Mouse (Mus musculus): Measurements from ENCODE around the gene Tmed10. TPM values are rescaled to one million over a fixed set of nuclear protein-coding genes. Genes with fewer than 3 reads are reported as not detected.

Gene Tmed10
- polyA plus RNA-seq, 1 experiment from 2014 or later, result 320 TPM

DNA sequence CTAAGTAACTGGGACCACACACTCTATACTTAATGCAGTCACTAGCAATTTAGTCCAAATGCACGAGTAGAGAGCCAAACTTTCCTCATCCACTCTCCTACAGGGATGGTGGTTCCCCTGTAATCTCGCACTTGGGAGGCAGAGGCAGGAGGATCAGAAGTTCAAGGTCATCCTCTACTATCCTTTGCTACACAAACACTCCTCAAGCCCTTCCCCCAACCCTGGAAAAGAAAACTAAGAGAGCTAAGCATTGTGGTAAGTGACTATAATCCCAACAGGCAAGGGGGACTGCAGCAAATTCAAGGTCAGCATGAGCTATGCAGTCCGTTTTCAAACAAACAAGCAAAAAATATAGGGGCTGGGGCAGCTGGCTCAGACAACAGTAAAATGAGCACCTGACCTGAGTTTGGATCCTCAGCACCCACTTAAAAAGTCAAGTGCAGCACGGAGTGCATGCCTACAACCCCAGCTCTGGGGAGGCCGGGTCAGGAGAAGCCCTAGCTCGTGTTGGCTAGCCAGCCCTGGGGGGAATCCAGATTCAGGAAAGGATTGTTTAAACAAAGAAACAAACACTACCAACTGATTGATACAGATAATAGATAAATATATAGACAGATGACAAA, 6.1 kb downstream of the Tmed10 start:
- no peak overlapping the region for H3K9ac ChIP-seq
- H3K4me1 ChIP-seq, result peaks cover 38% of the 10 kb centered on the region
- no peak for ATAC-seq (ENCODE audit: low FRiP score, low read depth)
- no peaks in the 10 kb centered on the region for H3K9me3 ChIP-seq
- no peak overlapping the region for H3K27ac ChIP-seq
- 86% methylated on average over 6 of the region's 6 CpGs for WGBS
- no peak overlapping the region for H3K4me2 ChIP-seq (replicated peaks)
- H3K27me3 ChIP-seq, result no peaks in the 10 kb centered on the region
- H3K36me3 ChIP-seq, result peaks cover 12% of the 10 kb centered on the region; the same call in 1 of the 2 replicates
- no peak overlapping the region for H3K4me3 ChIP-seq

GRCm38 (mm10) chr12:85366271-85366670, 8.4 kb downstream of the Tmed10 start:
- no peaks in the 10 kb centered on the region for H3K27me3 ChIP-seq
- no peak for ATAC-seq (ENCODE audit: low FRiP score, low read depth)
- H3K9me3 ChIP-seq, result no peaks in the 10 kb centered on the region
- H3K27ac ChIP-seq, result peak overlapping the region; percentile 58; the same call in 1 of the 2 replicates
- peaks cover 16% of the 10 kb centered on the region for H3K36me3 ChIP-seq
- H3K9ac ChIP-seq, result no peak overlapping the region
- peaks cover 25% of the 10 kb centered on the region for H3K4me1 ChIP-seq
- no peak overlapping the region for H3K4me3 ChIP-seq
- no peak overlapping the region for H3K4me2 ChIP-seq (replicated peaks)
- WGBS, result 85% methylated on average over 3 of the region's 3 CpGs

GRCm38 (mm10) chr12:85362510-85362909, 12.1 kb downstream of the Tmed10 start:
- H3K9ac ChIP-seq, result no peak overlapping the region
- 86% methylated on average over 4 of the region's 4 CpGs for WGBS
- no peak for ATAC-seq (ENCODE audit: low FRiP score, low read depth)

GRCm38 (mm10) chr12:85361580-85361979, 13.1 kb downstream of the Tmed10 start:
- no peak for ATAC-seq (ENCODE audit: low FRiP score, low read depth)
- Histone ChIP-seq H3K9ac (no peak overlapping the region), H3K27ac (no peak overlapping the region)

More at GRCm38 (mm10) chr12:85362510-85362909, 12.1 kb downstream of the Tmed10 start:
- H3K4me2 ChIP-seq (replicated peaks), result no peak overlapping the region
- no peak overlapping the region for H3K27ac ChIP-seq
- H3K4me1 ChIP-seq, result peaks cover 26% of the 10 kb centered on the region
- H3K4me3 ChIP-seq, result no peak overlapping the region
- no peaks in the 10 kb centered on the region for H3K9me3 ChIP-seq
- peaks cover 16% of the 10 kb centered on the region for H3K36me3 ChIP-seq
- H3K27me3 ChIP-seq, result no peaks in the 10 kb centered on the region

DNA sequence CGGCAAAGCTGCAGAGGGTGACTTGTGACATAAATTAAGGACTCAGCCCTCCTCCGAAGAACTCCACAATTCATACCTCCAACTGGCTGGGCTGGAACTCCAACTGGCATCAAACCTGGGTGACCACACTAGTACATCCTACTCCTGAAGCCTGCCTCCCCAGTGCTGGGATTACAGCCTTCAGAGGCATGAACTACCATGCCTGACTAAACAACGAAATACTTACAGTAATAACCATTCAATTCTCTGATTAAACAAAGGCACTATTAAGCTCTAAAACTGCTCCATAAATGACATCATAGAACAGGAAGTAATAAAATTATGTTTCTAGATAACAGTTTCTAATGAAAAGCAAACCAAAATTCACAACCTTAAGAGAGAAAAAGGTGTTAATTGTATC, 13.5 kb downstream of the Tmed10 start:
- H3K36me3 ChIP-seq, result peaks cover 16% of the 10 kb centered on the region
- H3K27me3 ChIP-seq, result no peaks in the 10 kb centered on the region
- H3K4me1 ChIP-seq, result peaks cover 17% of the 10 kb centered on the region
- 56% methylated on average over 3 of the region's 3 CpGs for WGBS
- no peak overlapping the region for H3K27ac ChIP-seq
- no peak overlapping the region for H3K4me2 ChIP-seq (replicated peaks)
- ATAC-seq (ENCODE audit: low FRiP score, low read depth), result no peak
- no peaks in the 10 kb centered on the region for H3K9me3 ChIP-seq
- no peak overlapping the region for H3K4me3 ChIP-seq
- H3K9ac ChIP-seq, result no peak overlapping the region

More at GRCm38 (mm10) chr12:85361580-85361979, 13.1 kb downstream of the Tmed10 start:
- Histone ChIP-seq H3K4me2 (replicated peaks) (no peak overlapping the region), H3K36me3 (peaks cover 16% of the 10 kb centered on the region), H3K9me3 (no peaks in the 10 kb centered on the region), H3K27me3 (no peaks in the 10 kb centered on the region), H3K4me3 (no peak overlapping the region), H3K4me1 (peaks cover 21% of the 10 kb centered on the region)

DNA sequence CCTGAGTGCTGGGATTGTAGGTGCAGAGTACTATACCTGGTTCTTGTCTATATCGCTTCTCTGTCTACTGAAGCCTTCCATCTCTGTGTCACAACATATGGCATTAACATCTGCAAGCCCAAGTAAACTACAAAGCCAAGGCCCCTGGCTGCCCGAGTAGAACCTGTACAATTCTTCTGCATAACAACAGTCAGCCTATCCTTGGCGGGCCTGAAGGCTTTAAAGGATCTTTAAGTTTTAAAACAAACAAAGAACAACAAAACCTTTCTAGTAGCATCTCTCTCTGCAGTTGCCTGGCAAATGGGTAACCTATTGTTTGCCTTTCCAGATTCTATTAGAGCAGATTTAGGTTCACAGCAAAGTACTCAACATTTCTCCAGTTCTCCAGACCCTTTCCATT, 20.6 kb downstream of the Tmed10 start:
- ATAC-seq (ENCODE audit: low FRiP score, low read depth), result no peak

GRCm38 (mm10) chr12:85350407-85351232, 24.0 kb downstream of the Tmed10 start:
- no peak for ATAC-seq (ENCODE audit: low FRiP score, low read depth)
- H3K4me1 ChIP-seq, result no peaks in the 10 kb centered on the region
- no peak overlapping the region for H3K4me2 ChIP-seq (replicated peaks)
- H3K4me3 ChIP-seq, result no peak overlapping the region
- H3K27ac ChIP-seq, result peak overlapping the region; percentile 53; the same call in 1 of the 2 replicates
- peaks cover 50% of the 10 kb centered on the region for H3K36me3 ChIP-seq
- H3K9me3 ChIP-seq, result no peaks in the 10 kb centered on the region
- 76% methylated on average over 10 of the region's 10 CpGs for WGBS
- H3K9ac ChIP-seq, result no peak overlapping the region
- no peaks in the 10 kb centered on the region for H3K27me3 ChIP-seq

More for the DNA sequence above, 20.6 kb downstream of the Tmed10 start:
- Histone ChIP-seq H3K4me1 (0 out of 2 replicates have a peak, but pooled peaks cover 4% of the 10 kb centered on the region), H3K4me2 (replicated peaks) (no peak overlapping the region), H3K9ac (no peak overlapping the region), H3K27me3 (no peaks in the 10 kb centered on the region), H3K9me3 (no peaks in the 10 kb centered on the region), H3K27ac (no peak overlapping the region), H3K36me3 (peaks cover 30% of the 10 kb centered on the region), H3K4me3 (no peak overlapping the region)
- 95% methylated on average over 3 of the region's 3 CpGs for WGBS

DNA sequence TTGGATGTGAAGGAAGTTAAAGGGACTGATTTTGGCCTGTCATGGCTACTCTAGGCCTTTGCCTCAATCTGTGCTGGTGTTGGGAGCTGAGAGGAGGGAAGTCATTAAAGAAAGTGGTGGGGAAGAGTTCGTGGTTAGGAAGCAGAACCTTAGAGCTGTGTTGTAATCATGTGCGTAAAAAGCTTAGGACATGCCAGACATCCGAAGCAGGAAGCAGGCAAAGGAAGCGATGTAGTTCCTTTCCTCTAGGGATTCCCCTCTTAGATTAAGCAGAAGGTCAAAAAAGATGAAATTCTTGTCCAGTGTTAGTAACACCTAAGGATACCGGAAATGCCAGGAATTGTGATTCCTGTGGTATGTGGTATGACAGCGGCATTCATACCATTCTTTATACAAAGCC, 26.3 kb downstream of the Tmed10 start:
- Histone ChIP-seq H3K9me3 (no peaks in the 10 kb centered on the region), H3K27me3 (no peaks in the 10 kb centered on the region), H3K4me2 (replicated peaks) (no peak overlapping the region), H3K36me3 (peaks cover 55% of the 10 kb centered on the region), H3K4me3 (no peak overlapping the region), H3K9ac (no peak overlapping the region), H3K27ac (no peak overlapping the region), H3K4me1 (peaks cover 8% of the 10 kb centered on the region; the same call in 1 of the 2 replicates)
- WGBS, result 72% methylated on average over 6 of the region's 6 CpGs
- ATAC-seq (ENCODE audit: low FRiP score, low read depth), result no peak

DNA sequence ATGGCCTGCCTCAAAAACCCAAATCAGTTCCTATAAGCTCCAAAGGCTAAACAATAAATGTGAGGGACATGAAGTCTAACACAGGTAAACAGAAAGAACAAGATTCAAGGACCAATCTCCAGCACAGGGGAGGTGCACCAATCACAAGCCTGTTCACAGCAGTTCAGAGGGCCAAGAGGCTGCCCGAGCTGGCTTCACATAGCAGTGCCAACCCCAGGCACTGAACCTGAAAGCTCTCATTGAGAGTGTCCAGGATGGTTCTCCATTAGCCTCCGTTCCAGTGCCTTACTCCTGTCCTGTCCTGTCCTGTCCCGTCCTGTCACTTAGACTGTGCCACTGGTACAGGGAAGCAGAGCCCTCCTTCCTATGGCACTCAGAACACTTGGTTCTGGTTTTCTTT, 27.5 kb downstream of the Tmed10 start:
- Histone ChIP-seq H3K27ac (no peak overlapping the region), H3K36me3 (peaks cover 50% of the 10 kb centered on the region), H3K4me3 (no peak overlapping the region), H3K9ac (peak overlapping the region; percentile 8; the same call in 1 of the 2 replicates), H3K4me1 (peaks cover 8% of the 10 kb centered on the region; the same call in 1 of the 2 replicates), H3K9me3 (no peaks in the 10 kb centered on the region), H3K27me3 (no peaks in the 10 kb centered on the region), H3K4me2 (replicated peaks) (no peak overlapping the region)
- ATAC-seq (ENCODE audit: low FRiP score, low read depth), result no peak
- 91% methylated on average over 3 of the region's 3 CpGs for WGBS

GRCm38 (mm10) chr12:85346374-85346773, 28.3 kb downstream of the Tmed10 start:
- H3K4me1 ChIP-seq, result peaks cover 9% of the 10 kb centered on the region
- no peak overlapping the region for H3K9ac ChIP-seq
- 61% methylated on average over 3 of the region's 3 CpGs for WGBS
- H3K27me3 ChIP-seq, result no peaks in the 10 kb centered on the region
- H3K36me3 ChIP-seq, result peaks cover 53% of the 10 kb centered on the region
- H3K9me3 ChIP-seq, result no peaks in the 10 kb centered on the region
- no peak overlapping the region for H3K27ac ChIP-seq
- no peak overlapping the region for H3K4me3 ChIP-seq
- ATAC-seq (ENCODE audit: low FRiP score, low read depth), result no peak
- H3K4me2 ChIP-seq (replicated peaks), result no peak overlapping the region

DNA sequence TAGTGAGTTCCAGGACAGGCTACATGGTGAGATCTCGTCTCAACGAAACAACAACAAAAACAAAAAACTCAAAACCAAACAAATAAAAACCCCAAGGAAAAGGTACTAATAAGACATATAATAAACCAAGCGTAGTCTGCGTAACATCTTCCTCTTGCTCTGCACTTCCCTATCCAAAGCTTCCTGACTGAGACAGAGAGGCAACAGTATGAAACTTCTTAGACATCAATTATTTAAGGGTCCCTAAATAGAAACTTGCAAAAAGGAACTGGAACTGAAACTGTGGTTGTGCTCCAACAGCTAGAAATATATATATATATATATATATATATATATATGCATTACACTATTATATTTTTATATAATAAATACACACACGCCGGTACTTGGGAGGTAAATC, 29.1 kb downstream of the Tmed10 start:
- ATAC-seq (ENCODE audit: low FRiP score, low read depth), result no peak
- Histone ChIP-seq H3K4me2 (replicated peaks) (no peak overlapping the region), H3K9ac (no peak overlapping the region), H3K9me3 (no peaks in the 10 kb centered on the region), H3K4me3 (no peak overlapping the region), H3K36me3 (peaks cover 53% of the 10 kb centered on the region), H3K27me3 (no peaks in the 10 kb centered on the region), H3K4me1 (peaks cover 11% of the 10 kb centered on the region), H3K27ac (no peak overlapping the region)
- 87% methylated on average over 6 of the region's 6 CpGs for WGBS

- Histone ChIP-seq H3K4me3 (no peak overlapping the region), H3K27me3 (no peaks in the 10 kb centered on the region), H3K9me3 (no peaks in the 10 kb centered on the region), H3K27ac (no peak overlapping the region), H3K4me2 (replicated peaks) (no peak overlapping the region), H3K4me1 (peaks cover 17% of the 10 kb centered on the region), H3K9ac (no peak overlapping the region), H3K36me3 (peaks cover 48% of the 10 kb centered on the region)
- ATAC-seq (ENCODE audit: low FRiP score, low read depth), result peak; percentile 76; the same call in 1 of the 2 replicates
- WGBS, result 28% methylated on average over 7 of the region's 7 CpGs
These were observed 30.4 kb downstream of the Tmed10 start for GRCm38 (mm10) chr12:85344252-85344651.

All from limb, embryonic 13.5 days (tissue).